Mouse (Mus musculus) hindbrain, postnatal 0 days (tissue): Measurements from ENCODE around the gene Mapk1. TPM values are rescaled to one million over a fixed set of nuclear protein-coding genes. Genes with fewer than 3 reads are reported as not detected.
"Not testable (repeated sequence)": the region's sequence is repeated elsewhere in the genome, so short reads cannot be mapped to it uniquely, and the experiment has no call there.

Experiments used
- ATAC-seq: fragments of 200-750 bp; cut with Nextera tagmentation; 2 replicates; pipeline ENCODE4 v1.8.0; 2017; ENCODE audit warnings: mild to moderate bottlenecking, moderate TSS enrichment, moderate library complexity
- DNase-seq: peaks from one replicate; pipeline ENCODE4 v3.0.0-alpha.2; 2015; ENCODE audit warnings: low spot score
- H3K27ac ChIP-seq: fragments of 300-500 bp; sonication (generic); 2 replicates; pipeline ENCODE4 v1.5.1; 2014; ENCODE audit warnings: mild to moderate bottlenecking
- H3K27me3 ChIP-seq: fragments of 300-500 bp; sonication (generic); 2 replicates; pipeline ENCODE4 v1.6.1; 2014; ENCODE audit warnings: low read length, mixed read lengths; ENCODE audit not compliant: insufficient read depth
- H3K36me3 ChIP-seq: fragments of 300-500 bp; sonication (generic); 2 replicates; pipeline ENCODE4 v1.6.1; 2014; ENCODE audit warnings: low read length, mixed read lengths; ENCODE audit not compliant: insufficient read depth
- H3K4me1 ChIP-seq: fragments of 300-500 bp; sonication (generic); 2 replicates; pipeline ENCODE4 v1.6.1; 2014; ENCODE audit warnings: antibody characterized with exemption, low read length, mixed read lengths; ENCODE audit not compliant: insufficient read depth
- H3K4me2 ChIP-seq: fragments of 300-500 bp; sonication (generic); 2 replicates; pipeline ENCODE4 v1.6.1; 2014; ENCODE audit warnings: low read depth, mild to moderate bottlenecking, low read length, moderate library complexity, mixed read lengths
- H3K4me3 ChIP-seq: fragments of 300-500 bp; sonication (generic); 2 replicates; pipeline ENCODE4 v1.5.1; 2014; ENCODE audit warnings: low read length
- H3K9ac ChIP-seq: fragments of 300-500 bp; sonication (generic); replicated peaks from 2 replicates; pipeline ENCODE4 v1.6.1; 2014; ENCODE audit warnings: mild to moderate bottlenecking, low read length, moderate library complexity, mixed read lengths
- H3K9me3 ChIP-seq: fragments of 300-500 bp; sonication (generic); 2 replicates; pipeline ENCODE4 v1.6.1; 2016; ENCODE audit warnings: low read length, mixed read lengths
- CTCF ChIP-seq: IDR thresholded peaks from 2 replicates; pipeline ENCODE4 v1.5.1; 2016; ENCODE audit warnings: antibody characterized with exemption, control low read depth, low read depth
- whole genome bisulfite sequencing: fragments of 180-500 bp; shearing (Covaris S2); extraction: QIAGEN DNeasy Blood & Tissue Kit; methylation state at CpG from one replicate; pipeline ENCODE4 v1.1.7; 2014; 5-methylcytosine and 5-hydroxymethylcytosine counted together
- polyA plus RNA-seq: library from polyadenylated mRNA; unstranded; fragments of >200 nt; fragmentation: Nextera tagmentation; extraction: Ambion mirVana; gene quantifications from 2 replicates; pipeline ENCODE4 v1.2.1, GENCODE M21; 2015
- total RNA-seq: library from RNA; depleted of rRNA; stranded (reverse); fragments of >200 nt; gene quantifications from 2 replicates; pipeline ENCODE4 v1.2.3, GENCODE M21; 2014

The Mapk1 gene
- total and polyA plus RNA-seq, 2 experiments from 2014 or later = 178 to 204 TPM

- H3K4me1 ChIP-seq = peaks cover 4% of the 10 kb centered on the region; the same call in 1 of the 2 replicates
- no peaks in the 10 kb centered on the region for H3K36me3 ChIP-seq
- 89% methylated on average over 5 of the region's 5 CpGs for WGBS
- no peaks in the 10 kb centered on the region for H3K27me3 ChIP-seq
- no peak overlapping the region for H3K27ac ChIP-seq
- H3K4me2 ChIP-seq = no peak overlapping the region
- no peak for TF ChIP-seq CTCF
- H3K4me3 ChIP-seq = no peak overlapping the region
- H3K9me3 ChIP-seq = no peaks in the 10 kb centered on the region
- no peak overlapping the region for H3K9ac ChIP-seq
- ATAC-seq (no peak), DNase-seq (no peak)
These were observed 5.7 kb downstream of the Mapk1 start for GRCm38 (mm10) chr16:16988842-16989241.

- no peak for TF ChIP-seq CTCF
- no peak overlapping the region for H3K27ac ChIP-seq
- no peaks in the 10 kb centered on the region for H3K9me3 ChIP-seq
- no peak overlapping the region for H3K4me2 ChIP-seq
- no peaks in the 10 kb centered on the region for H3K27me3 ChIP-seq
- ATAC-seq (no peak), DNase-seq (no peak)
- no peaks in the 10 kb centered on the region for H3K36me3 ChIP-seq
- peaks cover 4% of the 10 kb centered on the region; the same call in 1 of the 2 replicates for H3K4me1 ChIP-seq
- no peak overlapping the region for H3K4me3 ChIP-seq
- WGBS = 73% methylated on average over 4 of the region's 4 CpGs
- H3K9ac ChIP-seq = no peak overlapping the region
These were observed 6.8 kb downstream of the Mapk1 start for GRCm38 (mm10) chr16:16990021-16990420.

GRCm38 (mm10) chr16:16994426-16995052, 11.4 kb downstream of the Mapk1 start:
- no peak for TF ChIP-seq CTCF
- no peak for ATAC-seq
- DNase-seq = no peak
- no peak overlapping the region for H3K27ac ChIP-seq
- no peak overlapping the region for H3K4me2 ChIP-seq
- no peaks in the 10 kb centered on the region for H3K36me3 ChIP-seq
- no peaks in the 10 kb centered on the region for H3K4me1 ChIP-seq
- no peaks in the 10 kb centered on the region for H3K9me3 ChIP-seq
- H3K4me3 ChIP-seq = no peak overlapping the region
- H3K9ac ChIP-seq = no peak overlapping the region
- H3K27me3 ChIP-seq = no peaks in the 10 kb centered on the region
- WGBS = 75% methylated on average over 4 of the region's 4 CpGs

GRCm38 (mm10) chr16:16996121-16996729, 13.0 kb downstream of the Mapk1 start:
- not testable (repeated sequence) for H3K4me1 ChIP-seq, H3K9me3 ChIP-seq, H3K9ac ChIP-seq, H3K4me2 ChIP-seq, DNase-seq, H3K27ac ChIP-seq, H3K4me3 ChIP-seq, H3K36me3 ChIP-seq, H3K27me3 ChIP-seq, ATAC-seq
- 89% methylated on average over 10 of the region's 10 CpGs for WGBS

- Histone ChIP-seq H3K36me3 (no peaks in the 10 kb centered on the region), H3K27me3 (no peaks in the 10 kb centered on the region), H3K4me3 (no peak overlapping the region), H3K4me2 (no peak overlapping the region), H3K4me1 (no peaks in the 10 kb centered on the region), H3K9me3 (no peaks in the 10 kb centered on the region), H3K9ac (no peak overlapping the region), H3K27ac (no peak overlapping the region)
- WGBS = 85% methylated on average over 3 of the region's 3 CpGs
- ATAC-seq (no peak), DNase-seq (no peak)
- no peak for TF ChIP-seq CTCF
These were observed 17.9 kb downstream of the Mapk1 start for GRCm38 (mm10) chr16:17001109-17001508.

GRCm38 (mm10) chr16:17007070-17007469, 23.9 kb downstream of the Mapk1 start:
- Histone ChIP-seq H3K27me3 (no peaks in the 10 kb centered on the region), H3K4me3 (no peak overlapping the region), H3K4me2 (no peak overlapping the region), H3K9ac (no peak overlapping the region), H3K4me1 (no peaks in the 10 kb centered on the region), H3K36me3 (no peaks in the 10 kb centered on the region), H3K27ac (no peak overlapping the region), H3K9me3 (no peaks in the 10 kb centered on the region)
- ATAC-seq (no peak), DNase-seq (no peak)
- whole genome bisulfite sequencing = 89% methylated on average over 1 of the region's 1 CpGs
- no peak for TF ChIP-seq CTCF

- H3K9ac ChIP-seq = no peak overlapping the region
- 96% methylated on average over 7 of the region's 7 CpGs for WGBS
- ATAC-seq (no peak), DNase-seq (no peak)
- H3K9me3 ChIP-seq = no peaks in the 10 kb centered on the region
- no peak overlapping the region for H3K4me3 ChIP-seq
- no peaks in the 10 kb centered on the region for H3K27me3 ChIP-seq
- TF ChIP-seq CTCF = no peak
- no peak overlapping the region for H3K27ac ChIP-seq
- H3K36me3 ChIP-seq = no peaks in the 10 kb centered on the region
- no peak overlapping the region for H3K4me2 ChIP-seq
- H3K4me1 ChIP-seq = no peaks in the 10 kb centered on the region
These were observed 26.9 kb downstream of the Mapk1 start for GRCm38 (mm10) chr16:17010036-17010435.
